Mouse (Mus musculus) embryonic facial prominence, embryonic 15.5 days (tissue): ENCODE results near the gene Fam187b. TPM values are rescaled to one million over a fixed set of nuclear protein-coding genes. Genes with fewer than 3 reads are reported as not detected.

Source experiments
- ATAC-seq: fragments of 200-750 bp; cut with Nextera tagmentation; 2 replicates; pipeline ENCODE4 v1.8.0; 2017; ENCODE audit warnings: low read depth, moderate TSS enrichment; ENCODE audit not compliant: insufficient number of reproducible peaks, low FRiP score, low TSS enrichment
- H3K27ac ChIP-seq: fragments of 300-500 bp; sonication (generic); replicated peaks from 2 replicates; pipeline ENCODE4 v1.5.1; 2015; ENCODE audit warnings: mild to moderate bottlenecking, inconsistent platforms
- H3K27me3 ChIP-seq: fragments of 300-500 bp; sonication (generic); 2 replicates; pipeline ENCODE4 v1.6.1; 2015; ENCODE audit warnings: inconsistent platforms
- H3K36me3 ChIP-seq: fragments of 300-500 bp; sonication (generic); 2 replicates; pipeline ENCODE4 v1.6.1; 2015; ENCODE audit warnings: mild to moderate bottlenecking, inconsistent platforms
- H3K4me1 ChIP-seq: fragments of 300-500 bp; sonication (generic); 2 replicates; pipeline ENCODE4 v1.6.1; 2015; ENCODE audit warnings: inconsistent platforms
- H3K4me2 ChIP-seq: fragments of 300-500 bp; sonication (generic); replicated peaks from 2 replicates; pipeline ENCODE4 v1.6.1; 2015; ENCODE audit warnings: mild to moderate bottlenecking, inconsistent platforms
- H3K4me3 ChIP-seq: fragments of 300-500 bp; sonication (generic); replicated peaks from 2 replicates; pipeline ENCODE4 v1.5.1; 2015; ENCODE audit warnings: mild to moderate bottlenecking, inconsistent platforms
- H3K9ac ChIP-seq: fragments of 300-500 bp; sonication (generic); 2 replicates; pipeline ENCODE4 v1.6.1; 2015; ENCODE audit warnings: inconsistent platforms
- H3K9me3 ChIP-seq: fragments of 300-500 bp; sonication (generic); replicated peaks from 2 replicates; pipeline ENCODE4 v1.6.1; 2016; ENCODE audit warnings: inconsistent platforms
- WGBS: fragments of 180-500 bp; shearing (Covaris S2); methylation state at CpG from one replicate; pipeline ENCODE4 v1.1.7; 2015; 5-methylcytosine and 5-hydroxymethylcytosine counted together
- polyA plus RNA-seq: library from polyadenylated mRNA; unstranded; fragments of >200 nt; fragmentation: Nextera tagmentation; extraction: Ambion mirVana; gene quantifications from 2 replicates; pipeline ENCODE4 v1.2.1, GENCODE M21; 2015

The Fam187b gene
- polyA plus RNA-seq, 1 experiment from 2014 or later: 4.8 TPM

DNA sequence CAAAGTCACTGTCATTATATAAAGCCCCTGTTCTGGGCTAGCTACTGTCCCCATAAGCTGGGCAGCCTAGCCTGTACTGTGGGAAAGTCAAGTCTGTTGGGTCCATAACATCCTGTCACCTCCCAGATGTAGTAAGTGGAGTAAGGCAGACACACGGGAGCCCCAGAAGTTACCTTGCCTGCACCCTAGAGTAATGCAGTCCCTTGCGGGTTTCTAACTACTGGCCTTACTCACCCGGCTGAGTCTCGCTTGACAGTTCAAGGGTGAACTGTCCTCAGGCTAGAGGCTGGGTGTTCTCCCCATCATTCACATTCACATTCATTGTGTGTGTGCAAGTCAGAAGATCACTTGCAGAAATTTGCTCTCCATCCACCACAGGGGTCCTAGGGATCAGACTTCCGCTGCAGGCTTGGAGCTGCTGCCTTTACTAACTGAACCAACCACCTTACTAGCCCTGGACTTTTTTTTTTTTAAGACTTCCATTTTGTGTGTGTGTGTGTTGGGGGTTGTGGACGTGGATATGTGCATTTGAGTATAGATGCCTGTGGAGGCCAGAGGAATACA, 13.7 kb upstream of the Fam187b start:
- 84% methylated on average over 6 of the region's 6 CpGs for WGBS
- Histone ChIP-seq H3K36me3 (peaks cover 14% of the 10 kb centered on the region), H3K9me3 (no peaks in the 10 kb centered on the region), H3K27me3 (no peaks in the 10 kb centered on the region), H3K27ac (no peak overlapping the region), H3K4me1 (peaks cover 23% of the 10 kb centered on the region), H3K4me3 (no peak overlapping the region), H3K9ac (no peak overlapping the region), H3K4me2 (no peak overlapping the region)
- no peak for ATAC-seq

DNA sequence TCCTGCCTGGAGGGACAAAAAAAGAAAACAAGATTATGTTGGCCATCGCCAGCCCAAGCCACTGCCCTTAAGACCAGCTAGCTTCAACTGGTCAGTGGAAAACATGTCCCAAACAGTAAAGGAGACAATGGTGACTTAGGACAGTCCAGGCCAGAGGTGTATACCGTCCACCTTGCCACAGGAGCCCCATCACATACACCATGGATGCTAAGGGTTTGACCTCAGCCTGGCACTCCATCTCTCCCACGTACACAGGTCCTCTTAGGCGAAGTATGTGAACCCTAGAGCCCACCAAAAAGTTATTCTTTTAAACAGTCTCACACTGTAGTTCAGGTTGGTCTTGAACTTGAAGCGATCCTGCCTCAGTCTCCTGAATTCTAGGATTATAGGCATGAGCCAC, 10.7 kb upstream of the Fam187b start:
- H3K9ac ChIP-seq: no peak overlapping the region
- no peak overlapping the region for H3K27ac ChIP-seq
- no peak overlapping the region for H3K4me3 ChIP-seq
- peaks cover 13% of the 10 kb centered on the region; the same call in 1 of the 2 replicates for H3K36me3 ChIP-seq
- no peaks in the 10 kb centered on the region for H3K27me3 ChIP-seq
- H3K4me1 ChIP-seq: peaks cover 12% of the 10 kb centered on the region
- H3K4me2 ChIP-seq: no peak overlapping the region
- WGBS: 85% methylated on average over 5 of the region's 5 CpGs
- no peaks in the 10 kb centered on the region for H3K9me3 ChIP-seq
- no peak for ATAC-seq

DNA sequence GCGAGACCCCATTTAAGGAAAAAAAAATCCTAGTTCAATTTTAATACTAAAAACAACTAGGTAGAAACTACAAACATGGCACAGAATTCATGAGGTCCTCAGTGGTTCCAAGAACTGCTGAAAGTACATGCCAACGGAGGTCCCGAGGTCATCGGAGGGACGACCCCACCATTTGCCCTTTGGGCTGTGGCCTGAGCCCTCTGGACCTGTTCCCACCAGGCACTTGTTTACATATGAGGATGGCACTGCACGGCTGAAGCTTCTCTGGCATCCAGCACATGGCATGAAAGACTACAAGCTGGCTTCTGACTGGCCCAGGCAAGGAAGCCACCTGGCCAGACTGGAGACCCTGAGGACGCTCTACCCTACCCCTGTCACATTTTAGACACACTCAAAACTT, 9.2 kb upstream of the Fam187b start:
- Histone ChIP-seq H3K9me3 (no peaks in the 10 kb centered on the region), H3K4me2 (no peak overlapping the region), H3K4me1 (no peaks in the 10 kb centered on the region), H3K4me3 (no peak overlapping the region), H3K27ac (no peak overlapping the region), H3K36me3 (0 out of 2 replicates have a peak, but pooled peaks cover 3% of the 10 kb centered on the region), H3K9ac (no peak overlapping the region), H3K27me3 (no peaks in the 10 kb centered on the region)
- 83% methylated on average over 7 of the region's 7 CpGs for WGBS
- no peak for ATAC-seq

DNA sequence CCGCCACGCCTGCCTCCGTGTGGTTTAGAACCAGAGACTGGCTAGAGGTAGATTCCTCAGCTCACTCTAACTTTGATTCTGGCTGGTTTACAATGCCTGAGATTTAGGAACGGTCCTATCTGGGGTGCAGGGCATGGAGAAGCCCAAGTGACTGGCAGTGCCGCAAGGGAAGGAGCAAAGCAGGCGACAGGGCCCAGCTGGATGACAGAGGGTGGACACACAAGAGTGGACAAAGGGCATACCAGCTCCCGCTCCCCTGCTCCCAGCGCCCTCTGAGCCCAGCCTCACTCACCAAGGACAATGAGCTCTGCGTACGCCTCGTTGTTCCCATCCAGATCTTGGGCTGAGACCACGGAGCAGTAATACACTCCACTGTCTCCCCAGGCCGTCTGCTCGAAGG, 7.9 kb upstream of the Fam187b start:
- Histone ChIP-seq H3K9me3 (no peaks in the 10 kb centered on the region), H3K4me2 (no peak overlapping the region), H3K4me3 (no peak overlapping the region), H3K36me3 (0 out of 2 replicates have a peak, but pooled peaks cover 3% of the 10 kb centered on the region), H3K9ac (no peak overlapping the region), H3K27ac (no peak overlapping the region), H3K27me3 (no peaks in the 10 kb centered on the region), H3K4me1 (no peaks in the 10 kb centered on the region)
- no peak for ATAC-seq
- WGBS: 82% methylated on average over 14 of the region's 14 CpGs

DNA sequence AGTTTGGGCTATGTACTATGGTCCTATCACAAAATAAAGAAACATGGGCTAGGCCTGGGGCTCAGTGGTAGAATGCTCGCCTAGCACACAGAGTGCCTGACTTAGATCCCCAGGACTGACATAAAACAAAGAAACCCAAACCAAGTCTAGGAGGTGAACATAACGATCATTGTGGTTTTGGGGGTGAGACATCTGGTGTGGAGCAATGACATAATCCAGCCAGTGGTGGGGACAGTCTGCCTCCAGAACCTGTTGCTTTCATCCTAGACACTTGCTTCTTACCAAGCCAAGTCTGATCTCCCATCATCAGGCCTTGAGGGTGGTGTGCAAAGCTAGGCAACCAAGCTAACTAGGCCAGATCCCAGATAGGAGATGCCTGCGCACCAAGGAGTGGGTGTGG, 6.9 kb upstream of the Fam187b start:
- H3K36me3 ChIP-seq: 0 out of 2 replicates have a peak, but pooled peaks cover under 1% of the 10 kb centered on the region
- no peaks in the 10 kb centered on the region for H3K9me3 ChIP-seq
- no peak for ATAC-seq
- H3K4me2 ChIP-seq: no peak overlapping the region
- H3K9ac ChIP-seq: no peak overlapping the region
- WGBS: 73% methylated on average over 3 of the region's 3 CpGs
- no peak overlapping the region for H3K4me3 ChIP-seq
- no peak overlapping the region for H3K27ac ChIP-seq
- H3K4me1 ChIP-seq: no peaks in the 10 kb centered on the region
- peaks cover 2% of the 10 kb centered on the region; the same call in 1 of the 2 replicates for H3K27me3 ChIP-seq

DNA sequence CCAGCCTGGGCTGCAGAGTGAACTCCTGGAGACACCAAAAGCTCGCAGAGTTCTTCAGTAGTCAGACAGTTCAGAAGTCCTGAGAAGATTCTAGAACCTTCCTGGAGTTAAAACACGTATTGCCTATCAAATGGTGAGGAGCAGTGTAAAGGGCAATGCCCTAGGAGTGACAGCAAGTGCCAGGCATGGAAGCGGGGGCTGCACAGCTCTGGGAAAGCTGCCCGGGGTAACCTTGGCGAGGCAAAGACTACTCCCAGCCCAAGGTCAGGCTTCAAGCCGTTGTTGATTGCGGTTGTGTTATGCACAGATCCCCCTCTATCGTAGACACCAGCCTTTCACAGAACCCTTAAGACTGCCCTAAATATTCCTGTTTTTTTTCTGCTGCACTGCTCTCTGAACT, 5.0 kb upstream of the Fam187b start:
- H3K9me3 ChIP-seq: no peaks in the 10 kb centered on the region
- H3K4me1 ChIP-seq: peaks cover 6% of the 10 kb centered on the region
- H3K4me3 ChIP-seq: no peak overlapping the region
- H3K27ac ChIP-seq: no peak overlapping the region
- ATAC-seq: no peak
- no peak overlapping the region for H3K9ac ChIP-seq
- peaks cover 20% of the 10 kb centered on the region for H3K27me3 ChIP-seq
- no peaks in the 10 kb centered on the region for H3K36me3 ChIP-seq
- H3K4me2 ChIP-seq: no peak overlapping the region
- 92% methylated on average over 8 of the region's 8 CpGs for WGBS

DNA sequence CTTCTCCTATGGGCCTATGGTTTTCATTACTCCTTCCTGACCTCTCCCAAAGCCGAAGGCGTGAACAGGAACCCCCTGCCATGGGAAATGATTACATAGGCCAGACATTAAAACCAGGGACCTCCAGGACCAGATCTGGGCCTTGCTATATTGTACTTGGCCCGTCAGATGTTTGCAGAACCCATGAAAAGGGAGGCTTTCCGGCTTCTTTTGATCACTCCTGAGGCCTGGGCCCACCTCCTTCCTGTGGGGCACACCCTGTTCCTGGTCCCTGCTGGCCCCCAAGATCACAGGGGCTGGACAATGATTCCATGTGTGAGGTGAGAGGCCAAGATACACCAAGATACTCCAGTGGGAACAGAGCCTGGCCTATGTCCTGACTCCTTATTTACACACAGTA, 4.4 kb upstream of the Fam187b start:
- Histone ChIP-seq H3K4me3 (no peak overlapping the region), H3K4me2 (no peak overlapping the region)
- WGBS: 80% methylated on average over 4 of the region's 4 CpGs

DNA sequence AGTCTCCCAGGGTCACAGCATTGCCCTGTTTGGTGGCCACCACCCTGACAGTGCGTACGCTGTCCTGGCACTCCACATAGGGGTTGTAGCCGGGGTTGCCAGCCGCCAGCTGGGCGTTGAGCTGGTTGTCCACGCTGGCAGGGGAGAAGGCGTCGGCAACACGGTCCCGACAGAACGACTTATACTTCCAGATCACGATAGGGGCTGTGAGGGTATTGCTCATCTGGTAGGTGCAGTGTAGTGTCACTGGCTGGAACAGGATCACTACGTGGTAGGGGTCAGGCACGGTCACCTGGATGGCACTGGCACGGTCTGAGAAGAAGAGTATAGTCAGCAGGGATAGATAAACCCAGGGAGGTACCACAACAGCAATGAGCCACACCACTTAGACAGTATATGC, 1.7 kb upstream of the Fam187b start:
- WGBS: 94% methylated on average over 15 of the region's 15 CpGs
- H3K9ac ChIP-seq: no peak overlapping the region
- no peaks in the 10 kb centered on the region for H3K9me3 ChIP-seq
- no peak for ATAC-seq
- no peaks in the 10 kb centered on the region for H3K36me3 ChIP-seq
- peak overlapping the region; percentile 51; the same call in 1 of the 2 replicates for H3K4me3 ChIP-seq
- peak overlapping the region; percentile 54; the same call in 1 of the 2 replicates for H3K4me2 ChIP-seq
- H3K27me3 ChIP-seq: peaks cover 22% of the 10 kb centered on the region
- H3K27ac ChIP-seq: no peak overlapping the region
- peaks cover 6% of the 10 kb centered on the region for H3K4me1 ChIP-seq

More for the DNA sequence above, 4.4 kb upstream of the Fam187b start:
- Histone ChIP-seq H3K36me3 (no peaks in the 10 kb centered on the region), H3K9me3 (no peaks in the 10 kb centered on the region), H3K4me1 (peaks cover 6% of the 10 kb centered on the region), H3K9ac (no peak overlapping the region), H3K27me3 (peaks cover 22% of the 10 kb centered on the region), H3K27ac (no peak overlapping the region)
- no peak for ATAC-seq

DNA sequence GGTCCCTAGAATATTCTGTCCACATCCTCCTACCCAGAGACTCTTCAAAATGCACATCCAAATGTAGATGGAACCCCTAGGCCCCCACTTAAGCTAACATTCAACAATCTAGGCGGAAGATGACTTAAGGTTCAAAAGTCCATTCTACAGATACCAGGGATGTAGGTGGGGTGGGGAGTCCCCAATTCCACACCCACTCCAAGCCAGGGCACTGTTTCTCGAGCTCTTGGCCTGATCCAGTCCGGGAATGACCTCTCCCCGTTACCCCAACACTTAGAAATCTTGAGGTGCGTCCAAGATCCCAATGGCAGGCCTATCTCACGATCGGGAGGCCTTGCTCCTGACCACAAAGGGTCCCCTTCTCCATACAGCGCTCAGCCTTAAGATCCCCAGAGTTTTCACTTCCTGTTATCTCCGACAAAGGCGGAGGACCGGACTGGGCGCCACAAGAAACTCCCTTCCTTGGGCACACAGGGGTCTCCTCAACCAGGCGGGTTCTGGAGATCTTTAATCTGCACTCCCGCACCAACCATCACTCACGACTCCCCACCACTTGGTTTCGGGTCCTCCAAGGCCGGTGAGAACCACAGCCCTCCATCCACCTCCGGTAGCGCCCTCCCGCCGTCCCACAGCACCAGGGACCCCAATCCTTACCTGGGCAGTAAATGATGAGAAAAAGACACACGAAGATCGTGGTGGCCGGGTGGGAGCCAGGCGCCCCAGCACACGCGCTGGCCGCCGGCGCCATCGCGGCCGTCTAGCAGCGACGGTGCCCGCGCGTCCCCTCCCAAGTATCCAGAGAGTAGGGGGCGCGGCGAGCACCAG, 952 bp upstream of the Fam187b start:
- 0 out of 2 replicates have a peak, but pooled peaks have one; percentile 8 for ATAC-seq
- Histone ChIP-seq H3K9ac (peak overlapping the region; percentile 31), H3K36me3 (no peaks in the 10 kb centered on the region), H3K4me1 (peaks cover 6% of the 10 kb centered on the region), H3K4me2 (peak overlapping the region; percentile 54), H3K27me3 (peaks cover 22% of the 10 kb centered on the region), H3K4me3 (peak overlapping the region; percentile 51), H3K27ac (0 out of 2 replicates have a peak overlapping the region, but pooled peaks have one; percentile 78), H3K9me3 (no peaks in the 10 kb centered on the region)
- WGBS: 6% methylated on average over 41 of the region's 41 CpGs

DNA sequence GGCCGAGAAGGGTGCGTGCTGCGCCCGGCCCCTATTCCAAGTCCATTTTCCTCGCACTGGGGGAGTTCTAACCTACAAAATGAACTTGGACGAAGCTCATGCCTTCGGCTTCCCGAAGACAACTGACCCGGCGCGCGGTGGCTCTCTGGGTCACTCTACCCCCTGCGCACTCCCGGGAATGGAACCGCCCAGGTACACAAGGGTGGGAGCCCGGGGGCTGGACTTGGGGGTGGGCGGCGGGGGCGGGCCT, 414 bp upstream of the Fam187b start, which contains the start of gene Lsr:
Gene Lsr (minus strand): TSS at position 214 of the 250 bp plus-strand sequence.
- WGBS: 0% methylated on average over 19 of the region's 19 CpGs
- H3K4me2 ChIP-seq: peak within 1 kb of the TSS; percentile 54
- H3K9me3 ChIP-seq: no peaks in the 10 kb centered on the region
- peaks cover 22% of the 10 kb centered on the region for H3K27me3 ChIP-seq
- H3K9ac ChIP-seq: peak within 1 kb of the TSS; percentile 31
- peak within 1 kb of the TSS; percentile 51 for H3K4me3 ChIP-seq
- peaks cover 6% of the 10 kb centered on the region for H3K4me1 ChIP-seq
- ATAC-seq: no peak
- H3K27ac ChIP-seq: peak within 1 kb of the TSS; percentile 78
- no peaks in the 10 kb centered on the region for H3K36me3 ChIP-seq

DNA sequence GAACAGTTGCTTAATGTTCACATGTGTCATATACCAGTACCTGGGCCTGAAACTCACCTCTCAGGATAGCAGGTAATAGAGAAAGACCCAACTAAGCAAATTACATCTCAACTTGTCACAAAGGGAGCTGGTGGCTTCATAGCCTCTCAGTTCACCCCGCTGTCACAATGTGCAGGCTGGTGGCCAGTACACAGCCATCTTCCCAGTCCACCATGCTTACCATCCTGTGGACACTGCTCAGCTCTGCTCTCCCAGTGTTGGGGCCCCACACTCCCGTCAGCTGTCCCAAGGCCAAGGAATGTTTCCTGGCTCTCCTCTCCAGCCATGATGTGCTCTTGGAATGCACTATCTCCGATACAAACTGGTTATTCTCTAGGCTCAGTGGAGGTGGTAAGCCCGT, 8.1 kb downstream of the Fam187b start:
- Histone ChIP-seq H3K36me3 (no peaks in the 10 kb centered on the region), H3K4me3 (no peak overlapping the region), H3K4me1 (no peaks in the 10 kb centered on the region), H3K27me3 (no peaks in the 10 kb centered on the region), H3K4me2 (no peak overlapping the region), H3K9ac (no peak overlapping the region), H3K27ac (no peak overlapping the region), H3K9me3 (no peaks in the 10 kb centered on the region)
- no peak for ATAC-seq
- 88% methylated on average over 4 of the region's 4 CpGs for WGBS
